Mouse (Mus musculus) left cerebral cortex, adult 9 months (tissue): Measurements from ENCODE around the gene Enox1.
"Not testable (repeated sequence)": the region's sequence is repeated elsewhere in the genome, so short reads cannot be mapped to it uniquely, and the experiment has no call there.

Experiments
- DNase-seq, 2 experiments: peaks; one replicate each; pipeline ENCODE4 v3.0.0; 2022; ENCODE audit warnings: low spot score in 2 of 2

The Enox1 gene

DNA sequence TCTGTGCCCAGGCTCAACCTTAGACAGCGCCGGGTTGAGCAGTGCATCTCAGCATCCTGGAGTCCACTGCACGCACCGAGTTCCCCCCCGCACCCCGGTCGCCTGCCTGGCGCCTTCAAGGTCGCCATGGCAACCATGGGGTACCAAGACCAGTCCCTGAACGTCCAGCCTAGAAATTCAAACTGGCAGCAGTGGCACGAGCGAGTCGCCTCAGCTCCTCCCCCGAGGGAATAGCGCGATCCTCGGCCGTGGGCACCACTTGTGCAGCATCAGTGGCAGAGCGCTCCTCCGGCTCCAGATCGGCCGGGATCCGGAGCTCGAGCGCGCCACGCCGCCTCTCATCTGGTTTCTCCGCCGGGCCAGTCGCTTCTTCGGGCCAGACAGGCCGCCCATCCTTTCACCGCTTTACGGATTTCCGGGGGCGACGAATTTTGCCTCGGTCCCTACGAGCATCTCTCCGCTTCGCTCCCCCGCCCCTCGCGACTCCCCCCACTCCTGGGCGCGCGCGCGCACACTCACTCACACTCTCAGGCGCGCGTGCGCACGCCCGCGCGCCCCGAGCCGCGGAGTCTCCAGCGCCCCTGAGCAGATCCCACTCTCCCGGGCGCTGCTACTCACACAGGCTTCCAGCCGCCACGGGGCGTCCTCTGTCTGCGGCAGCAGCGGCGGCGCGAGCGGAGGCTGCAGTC, at the start of gene Enox1:
Gene Enox1, plus strand, starts transcription at position 542 of the 689 bp plus-strand sequence.
- peak; percentile 48 to 84 for DNase-seq

GRCm38 (mm10) chr14:77110622-77111021, 45.9 kb upstream of the Enox1 start:
- DNase-seq = not testable (repeated sequence)

GRCm38 (mm10) chr14:77130612-77131011, 26.0 kb upstream of the Enox1 start:
- DNase-seq = no peak

DNA sequence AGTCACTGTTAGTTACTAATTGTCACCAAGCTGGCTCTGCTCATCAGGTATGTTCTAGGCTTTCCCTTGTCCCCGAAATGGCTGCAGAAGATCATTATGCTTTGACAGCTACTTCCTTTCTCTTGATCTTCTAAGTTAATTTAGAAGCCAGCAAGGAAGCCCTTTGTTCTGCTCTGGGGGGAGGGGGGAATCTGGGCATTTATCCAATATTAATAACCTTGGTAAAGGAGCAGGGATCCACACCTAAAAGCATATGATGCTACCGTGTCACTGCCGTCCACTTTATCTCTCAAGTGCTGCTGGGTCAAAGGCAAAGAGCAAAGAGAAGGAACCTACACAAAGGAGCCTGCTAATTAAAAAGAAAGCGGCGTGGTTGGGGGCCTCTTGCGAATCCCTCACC, 19.6 kb upstream of the Enox1 start:
- DNase-seq = no peak

GRCm38 (mm10) chr14:77141324-77142282, 15.0 kb upstream of the Enox1 start:
- DNase-seq = peak in 1 of 2 experiments; percentile 81

- no peak for DNase-seq
Observed at GRCm38 (mm10) chr14:77145103-77145502, 11.5 kb upstream of the Enox1 start.

DNA sequence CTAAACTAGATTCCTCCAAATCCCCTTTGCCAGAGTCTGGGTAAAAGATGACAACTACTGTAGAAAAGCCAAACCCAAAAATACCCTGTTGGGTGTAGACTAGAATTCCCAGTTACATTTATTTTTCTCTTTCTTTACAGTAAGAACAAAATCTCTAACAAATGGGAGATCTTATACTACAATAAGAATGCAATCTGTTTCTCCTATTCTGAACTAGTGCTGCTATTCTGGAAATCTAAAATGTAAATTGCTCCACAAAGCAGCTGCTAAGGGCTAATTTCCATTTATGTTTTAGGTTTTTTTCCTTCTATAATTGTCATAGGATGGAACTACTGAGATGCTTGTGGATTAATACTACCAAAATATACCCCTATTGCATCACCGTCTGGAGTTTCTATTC, 8.9 kb upstream of the Enox1 start:
- no peak for DNase-seq

- no peak for DNase-seq
Observed at GRCm38 (mm10) chr14:77150556-77150955, 6.0 kb upstream of the Enox1 start.

DNA sequence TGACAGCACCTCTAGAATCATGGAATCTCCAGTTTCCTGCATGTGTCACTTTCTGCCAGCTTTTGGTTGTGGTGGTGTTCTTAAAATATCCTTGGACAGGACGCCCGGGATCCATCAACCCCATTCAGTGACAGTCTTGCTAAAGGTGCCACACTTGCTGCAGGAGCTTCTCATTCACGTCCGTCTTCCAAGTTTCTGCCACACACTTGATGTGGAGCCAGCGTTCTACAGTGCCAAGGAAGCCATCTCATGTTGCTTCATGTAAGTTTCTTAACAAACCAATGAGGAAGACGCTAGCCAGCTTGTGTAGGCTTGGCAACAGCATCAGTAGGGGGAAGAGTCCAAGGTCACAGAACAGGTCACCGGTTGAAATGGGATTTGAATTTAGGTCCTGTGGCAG, 5.1 kb upstream of the Enox1 start:
- DNase-seq = no peak

- no peak for DNase-seq
Observed at GRCm38 (mm10) chr14:77156911-77157504, 445 bp downstream of the Enox1 start.

GRCm38 (mm10) chr14:77157505-77157911, 945 bp downstream of the Enox1 start:
- peak; percentile 82 to 91 for DNase-seq

DNA sequence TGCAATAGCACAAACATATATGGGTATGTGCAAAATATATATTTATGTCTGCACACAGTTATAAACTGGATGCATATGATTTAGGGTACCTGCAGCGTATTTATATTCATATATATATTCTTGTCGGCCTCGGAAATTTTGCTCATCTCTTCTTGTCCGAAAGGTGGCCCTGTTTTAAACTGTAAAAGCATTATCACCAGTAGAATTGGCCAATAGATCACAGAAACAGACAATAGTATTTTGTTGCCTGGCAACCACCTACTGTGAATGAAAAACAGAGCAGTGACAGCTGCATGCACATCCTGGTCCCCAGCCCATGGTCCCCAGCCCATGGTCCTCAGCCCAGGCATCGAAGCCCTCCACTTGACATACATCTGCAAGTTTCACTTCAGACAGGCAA, 2.8 kb downstream of the Enox1 start:
- DNase-seq = no peak

- DNase-seq = no peak
Observed at GRCm38 (mm10) chr14:77162496-77162895, 5.9 kb downstream of the Enox1 start.

GRCm38 (mm10) chr14:77164396-77164795, 7.8 kb downstream of the Enox1 start:
- DNase-seq = no peak

DNA sequence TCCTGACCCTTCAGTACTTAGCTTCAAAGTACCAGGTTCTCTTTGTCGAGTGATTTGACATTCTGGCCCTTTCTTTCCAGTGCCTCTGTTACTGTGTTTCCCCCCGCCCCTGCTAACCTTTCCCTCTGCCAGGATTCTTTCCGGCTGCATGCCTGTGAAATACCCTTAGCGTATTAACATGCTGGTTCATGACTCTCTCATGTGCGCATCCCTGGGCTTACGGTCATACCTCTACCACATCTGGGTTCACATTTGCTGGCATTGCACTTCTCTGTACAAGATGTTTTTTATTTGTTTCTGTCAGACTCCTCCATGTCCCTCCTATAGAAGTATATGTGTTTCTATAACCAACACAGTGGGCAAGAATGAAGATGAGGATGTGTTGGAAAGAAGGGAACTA, 11.6 kb downstream of the Enox1 start:
- no peak for DNase-seq

DNA sequence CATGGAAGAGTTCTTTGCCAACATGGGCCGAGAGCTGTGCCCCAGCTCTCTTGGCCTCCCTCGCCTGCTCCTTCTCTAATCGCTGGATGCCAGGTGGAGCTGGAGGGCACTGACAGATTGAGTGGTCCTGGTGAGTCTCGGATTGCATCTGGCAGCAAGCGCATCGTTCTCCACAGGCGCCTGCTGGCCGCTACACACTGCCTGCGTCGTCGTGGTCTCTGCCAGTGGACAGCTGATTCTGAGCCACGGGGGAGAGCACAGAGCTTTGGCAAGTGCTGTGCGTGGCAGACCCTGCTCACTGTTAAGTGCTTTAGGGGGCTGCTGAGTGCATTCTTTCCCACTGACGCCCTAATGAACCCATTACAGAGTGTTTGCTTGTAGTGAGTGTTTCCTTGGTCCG, 17.9 kb downstream of the Enox1 start:
- no peak for DNase-seq

DNA sequence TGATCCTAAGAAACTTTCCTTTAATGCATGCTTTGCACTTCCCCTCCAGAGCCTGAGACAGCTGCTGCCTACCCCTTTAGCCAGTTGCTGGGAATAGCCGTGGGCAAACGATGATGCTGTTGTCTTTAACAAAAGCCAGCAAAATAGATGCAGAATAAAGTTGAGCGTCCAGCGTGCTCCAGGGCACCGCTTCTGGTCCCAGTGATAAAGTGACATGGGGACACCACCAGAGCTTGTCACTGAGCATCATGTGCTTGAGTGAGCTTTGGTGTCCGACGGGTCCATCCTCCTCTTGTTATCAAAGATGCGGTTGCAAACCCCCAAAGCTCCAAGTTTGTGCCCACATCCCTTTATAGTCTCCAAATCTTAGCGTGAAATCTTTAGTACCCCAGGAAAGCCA, 18.4 kb downstream of the Enox1 start:
- no peak for DNase-seq

GRCm38 (mm10) chr14:77180241-77180640, 23.7 kb downstream of the Enox1 start:
- DNase-seq = peak in 1 of 2 experiments; percentile 69

DNA sequence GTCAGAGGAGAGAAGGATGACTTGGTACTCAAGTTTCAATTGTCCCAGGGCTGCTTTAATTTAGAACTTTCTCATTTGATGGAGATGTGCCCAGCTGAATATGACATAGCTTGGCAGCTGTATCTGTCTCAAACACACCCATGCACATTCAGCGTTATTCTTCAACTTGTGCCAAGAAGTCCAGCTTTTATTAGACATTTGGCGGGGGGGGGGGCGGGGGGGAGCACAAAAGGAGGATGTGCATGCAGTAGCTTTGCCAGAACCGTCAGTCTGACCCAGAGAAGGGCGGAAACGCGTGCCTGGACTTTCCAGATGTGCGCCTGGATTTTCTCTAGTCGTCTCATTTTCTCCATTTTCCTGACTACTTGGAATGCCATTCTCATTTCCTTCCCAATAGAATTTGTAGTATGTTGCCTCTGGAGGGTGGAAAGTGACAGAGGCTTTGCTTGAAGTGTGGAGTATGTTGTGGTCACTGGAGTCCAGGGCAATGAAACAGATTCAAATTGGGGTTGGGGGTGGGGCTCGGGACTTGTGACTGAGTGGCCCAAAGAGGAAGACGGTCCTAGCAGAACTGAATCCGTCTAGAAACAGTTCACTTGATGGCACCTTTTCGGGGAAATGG, 24.3 kb downstream of the Enox1 start:
- DNase-seq = no peak

- DNase-seq = no peak
Observed at GRCm38 (mm10) chr14:77183491-77183890, 26.9 kb downstream of the Enox1 start.

GRCm38 (mm10) chr14:77190158-77190557, 33.6 kb downstream of the Enox1 start:
- no peak for DNase-seq
